Mouse (Mus musculus) cerebellum, adult 9-11 months (tissue): ENCODE measurements around the gene Oprm1.
"Not testable (repeated sequence)": the region's sequence is repeated elsewhere in the genome, so short reads cannot be mapped to it uniquely, and the experiment has no call there.

Experiments used
- DNase-seq: peaks from one replicate; pipeline ENCODE4 v3.0.0; 2022

Gene Oprm1

DNA sequence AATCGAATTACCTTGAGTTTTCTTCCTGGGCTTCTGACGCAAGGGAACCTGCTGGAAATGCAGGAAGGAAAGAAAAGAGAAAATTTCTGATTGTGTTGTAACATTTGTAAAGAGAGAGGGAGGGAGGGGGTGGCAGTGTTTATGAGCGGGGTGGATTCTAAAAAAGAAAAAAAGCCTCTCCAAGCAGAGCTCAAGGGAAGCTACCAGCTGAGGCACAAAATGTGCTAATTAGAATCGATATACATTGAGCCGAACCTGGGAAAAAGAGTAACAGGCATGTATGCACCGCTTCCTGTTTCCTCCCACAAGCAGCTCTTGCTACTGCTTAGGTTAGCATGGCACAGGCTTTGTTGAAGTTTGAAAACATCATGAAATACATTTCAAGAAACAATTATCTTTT lies 221.9 kb downstream of the Oprm1 start:
- peak; percentile 25 for DNase-seq

DNA sequence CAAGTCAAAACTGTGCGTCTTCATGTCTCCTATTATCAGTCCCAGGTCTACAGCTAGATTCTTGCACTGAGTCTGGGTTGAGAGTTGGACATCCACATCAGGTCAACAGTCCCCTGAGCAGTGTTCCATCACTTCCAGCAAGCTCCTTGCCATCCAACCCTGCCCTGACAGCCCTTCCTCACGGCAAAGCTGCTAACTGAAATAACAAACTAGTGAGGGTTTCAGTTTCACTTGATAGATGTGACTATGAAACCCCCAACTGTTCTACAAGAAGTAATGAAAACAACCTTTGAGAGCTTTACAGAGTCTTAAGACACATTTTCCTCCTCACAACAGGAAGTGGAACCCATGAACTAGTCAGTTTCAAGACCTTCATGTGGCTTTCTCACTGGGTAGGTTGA lies 224.4 kb downstream of the Oprm1 start:
- no peak for DNase-seq

DNA sequence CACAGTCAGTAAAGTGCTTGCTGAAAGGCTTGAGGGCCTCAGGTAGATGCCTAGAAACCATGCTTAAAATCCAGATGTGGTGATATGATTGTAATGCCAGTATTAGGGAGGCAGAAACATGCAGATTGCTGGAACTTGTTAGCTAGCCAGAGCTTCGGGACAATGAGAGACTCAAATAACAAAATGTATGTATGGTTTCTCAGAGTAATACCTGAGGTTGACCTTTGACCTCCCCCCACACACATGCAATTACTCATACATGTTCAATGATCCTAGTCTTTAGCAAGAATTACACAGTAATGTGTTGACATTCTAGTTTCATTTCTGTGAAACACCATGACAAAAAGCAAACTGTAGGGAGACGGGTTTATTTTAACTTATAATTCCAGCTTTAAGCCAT lies 225.1 kb downstream of the Oprm1 start:
- no peak for DNase-seq

DNA sequence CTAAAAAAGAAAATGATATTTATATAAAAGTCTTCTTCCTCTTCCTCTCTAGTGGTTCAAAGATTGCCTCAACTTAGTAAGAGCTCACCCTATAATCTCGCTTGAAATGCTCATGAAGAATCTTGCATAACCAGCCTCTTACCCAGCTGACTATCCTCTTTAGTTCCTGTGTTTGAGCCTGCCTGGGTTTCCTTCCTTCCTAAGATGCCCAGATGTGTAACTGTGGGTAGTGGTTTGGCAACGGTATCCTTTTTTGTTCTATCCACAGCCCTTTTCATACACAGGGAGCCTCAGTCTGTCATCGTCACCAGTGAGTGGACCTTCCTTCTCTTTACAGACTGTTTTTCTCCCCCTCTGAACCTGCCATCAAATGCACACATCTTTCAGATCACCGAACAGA lies 227.9 kb downstream of the Oprm1 start:
- no peak for DNase-seq

DNA sequence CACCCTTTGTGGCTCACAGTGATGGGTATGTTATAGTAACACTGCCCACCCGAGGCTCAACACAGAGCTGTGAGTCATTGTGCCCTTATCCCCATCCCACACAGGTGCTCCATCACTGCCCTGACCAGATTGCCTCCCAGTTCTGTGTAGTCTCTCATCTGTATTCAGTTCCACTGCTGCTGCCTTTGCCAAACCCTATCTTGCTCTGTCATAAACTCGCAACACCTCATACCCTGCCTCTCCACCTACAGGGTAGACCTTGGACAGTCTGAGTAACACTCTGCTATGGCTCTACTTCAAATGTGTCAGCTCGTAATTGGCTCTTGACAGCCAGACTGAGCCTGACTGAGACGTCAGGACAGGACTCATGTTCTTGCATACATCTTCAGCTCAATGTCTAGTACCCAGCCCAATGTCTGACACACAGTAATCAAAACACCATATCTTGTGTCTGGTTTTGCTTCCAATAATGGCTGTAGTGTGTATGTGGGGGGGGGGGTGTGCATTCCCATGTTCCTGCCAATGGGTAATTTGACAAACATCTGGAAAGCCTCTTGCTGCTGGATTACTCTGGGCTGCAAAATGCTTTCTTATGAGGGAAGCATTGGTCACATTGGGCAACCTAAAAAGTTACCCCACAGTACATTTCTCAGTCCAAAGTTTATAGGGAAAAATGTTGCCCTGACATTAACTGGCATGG lies 229.2 kb downstream of the Oprm1 start:
- no peak for DNase-seq

DNA sequence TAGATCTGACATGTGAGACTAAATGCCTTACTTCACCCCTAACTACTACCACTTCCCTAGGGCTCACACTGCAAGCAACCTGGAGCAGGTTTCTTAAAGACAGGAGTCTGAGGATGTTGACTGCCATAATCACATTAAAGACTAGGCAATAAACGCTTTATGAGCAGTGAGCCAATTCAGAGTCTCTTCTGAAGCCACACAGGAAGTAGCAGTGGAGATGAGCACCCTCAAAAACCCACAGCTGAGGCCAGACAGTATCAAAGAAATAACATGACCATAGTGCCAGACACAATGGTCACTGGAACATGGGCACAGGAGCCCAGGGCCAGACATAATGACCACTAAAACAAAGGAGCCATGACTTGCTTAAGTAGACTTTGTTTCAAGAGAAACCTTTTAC lies 230.2 kb downstream of the Oprm1 start:
- DNase-seq: no peak

DNA sequence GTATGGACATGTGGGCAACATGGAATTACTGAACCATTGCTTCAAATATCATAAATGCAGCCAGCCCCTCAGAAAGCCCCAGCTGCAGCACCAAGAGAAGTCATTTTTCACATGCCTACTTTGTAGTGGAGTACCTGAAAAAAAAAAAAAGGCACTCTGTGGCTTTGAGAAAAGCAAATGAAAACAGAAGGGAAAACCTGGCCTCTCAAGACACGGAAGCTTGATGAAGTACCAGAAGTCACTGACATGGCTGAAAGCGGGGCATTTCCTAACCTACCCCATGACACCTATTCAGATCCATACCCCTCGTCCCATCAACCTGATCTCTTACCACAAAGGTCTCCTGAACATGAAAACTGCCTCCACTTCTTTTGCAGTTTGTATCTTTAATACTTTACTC lies 238.6 kb downstream of the Oprm1 start:
- DNase-seq: no peak

DNA sequence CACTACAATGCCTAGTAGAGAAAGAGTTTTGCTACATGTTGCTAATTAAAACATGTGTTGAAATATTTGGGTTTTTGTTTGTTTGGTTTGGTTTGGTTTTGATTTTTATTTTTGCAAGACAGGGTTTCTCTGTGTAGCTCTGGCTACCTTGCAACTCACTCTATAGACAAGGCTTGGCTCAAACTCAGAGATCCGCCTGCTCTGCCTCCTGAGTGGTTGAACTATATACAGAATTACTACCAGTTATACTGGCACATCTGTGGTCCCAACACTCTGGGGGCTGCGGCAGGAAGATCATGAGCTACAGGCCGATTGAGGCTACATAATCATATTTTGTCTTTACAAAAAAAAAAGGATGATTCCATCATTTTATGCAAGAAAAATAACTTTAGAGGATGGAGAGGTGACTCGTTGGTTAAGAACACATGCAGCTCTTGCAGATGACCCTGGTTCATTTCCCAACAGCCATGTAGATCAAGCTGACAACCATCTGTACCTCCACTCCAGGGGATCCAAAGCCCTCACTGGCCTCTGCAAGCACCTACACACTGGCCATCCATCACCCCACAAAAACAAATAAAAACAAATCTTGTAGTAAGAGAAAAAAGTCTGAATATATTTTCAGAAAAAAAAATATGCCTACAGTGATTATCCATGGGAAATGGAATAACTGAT lies 240.4 kb downstream of the Oprm1 start:
- peak; percentile 77 for DNase-seq

DNA sequence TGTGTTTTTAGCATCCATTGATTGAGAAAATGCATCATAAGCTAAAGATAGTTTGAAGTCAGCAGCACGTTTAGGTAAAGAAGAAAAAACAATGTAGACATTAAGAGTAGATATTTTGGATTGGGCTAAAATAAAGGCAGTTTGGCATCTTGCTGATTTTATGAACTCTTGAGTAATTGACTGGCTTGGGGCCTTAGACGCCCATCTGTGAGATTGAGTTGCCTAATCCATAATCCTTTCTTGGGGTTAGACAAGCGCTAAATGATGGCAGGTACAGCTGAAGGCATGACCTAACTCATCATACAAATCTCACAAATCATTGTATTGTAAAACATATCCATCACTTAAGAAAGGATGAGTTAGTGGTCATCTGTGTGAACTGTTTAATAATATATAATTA lies 241.0 kb downstream of the Oprm1 start:
- no peak for DNase-seq

DNA sequence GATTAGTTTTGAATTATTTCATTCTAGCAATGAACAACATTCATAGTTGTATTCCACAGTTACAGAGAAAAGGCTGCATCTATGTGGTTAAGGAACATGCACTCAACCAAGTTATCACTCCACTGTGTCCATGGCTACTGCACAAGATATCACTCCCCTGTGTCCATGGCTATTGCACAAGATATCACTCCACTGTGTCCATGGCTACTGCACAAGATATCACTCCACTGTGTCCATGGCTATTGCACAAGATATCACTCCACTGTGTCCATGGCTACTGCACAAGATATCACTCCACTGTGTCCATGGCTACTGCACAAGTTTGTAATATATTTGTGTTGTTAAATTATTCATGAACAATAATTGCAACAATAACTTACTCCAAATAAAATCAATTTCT lies 245.6 kb downstream of the Oprm1 start:
- not testable (repeated sequence) for DNase-seq

DNA sequence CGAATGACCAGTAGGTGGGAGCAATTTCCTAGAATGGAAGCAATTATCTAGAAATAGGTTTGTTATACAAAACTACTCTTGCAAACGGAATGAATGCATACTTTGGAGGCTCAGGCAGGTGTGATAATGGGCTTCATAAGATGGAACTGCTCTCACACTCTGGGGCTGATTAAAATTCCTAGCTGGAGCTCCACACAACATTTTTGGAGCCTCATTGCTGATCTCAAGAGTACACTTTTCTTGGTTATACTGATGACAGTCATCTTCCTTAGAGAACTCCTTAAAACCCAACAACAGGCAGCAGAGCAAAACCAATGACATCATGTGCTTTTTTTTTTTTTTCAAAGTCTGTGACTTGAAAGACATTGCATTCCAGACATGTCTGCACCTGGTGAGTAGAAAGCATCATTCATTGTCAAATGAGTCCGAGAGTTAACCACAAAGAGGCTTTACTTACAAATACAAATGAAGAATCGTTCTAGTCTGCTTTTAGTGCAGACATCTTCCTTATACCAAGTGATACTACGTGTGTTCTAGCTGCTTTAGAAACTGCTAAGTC lies 246.8 kb downstream of the Oprm1 start:
- no peak for DNase-seq

DNA sequence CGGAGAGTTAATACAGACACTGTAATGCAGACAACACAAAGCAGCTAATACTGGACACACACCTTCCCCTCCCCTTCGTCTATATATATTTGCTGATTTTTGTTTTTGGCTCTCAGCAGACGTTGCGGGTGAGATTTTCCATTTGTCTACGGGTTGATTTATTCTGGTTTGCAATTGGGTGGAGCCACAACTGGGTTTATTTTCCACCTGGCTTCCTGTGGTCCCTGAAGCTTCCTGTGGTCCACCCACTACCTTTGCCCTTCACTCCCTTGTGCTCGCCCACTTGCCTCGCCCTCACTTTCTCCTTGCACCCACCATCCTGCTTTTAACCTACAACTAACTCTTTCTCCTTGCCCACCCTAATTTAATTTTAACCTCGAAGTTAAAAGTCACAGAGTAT lies 252.2 kb downstream of the Oprm1 start:
- no peak for DNase-seq

DNA sequence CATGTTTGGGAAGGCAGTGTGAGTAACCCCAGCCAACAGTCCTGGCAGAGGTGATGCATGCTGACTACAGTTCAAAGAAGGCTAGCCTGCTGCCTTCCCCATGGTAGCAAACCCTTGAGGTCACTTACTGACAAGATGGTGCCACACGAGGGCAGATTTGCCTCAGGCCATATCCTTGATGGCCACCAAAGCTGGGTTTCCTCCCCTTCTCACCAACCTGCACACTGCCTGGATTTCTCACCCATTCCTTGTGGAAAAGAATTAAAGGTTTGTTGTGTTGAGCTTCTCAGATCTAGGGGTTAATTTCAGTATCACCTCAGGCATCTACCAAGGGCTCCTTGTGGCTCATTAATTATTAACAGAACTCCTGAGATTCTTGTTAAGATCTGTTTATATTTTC lies 256.9 kb downstream of the Oprm1 start:
- no peak for DNase-seq

DNA sequence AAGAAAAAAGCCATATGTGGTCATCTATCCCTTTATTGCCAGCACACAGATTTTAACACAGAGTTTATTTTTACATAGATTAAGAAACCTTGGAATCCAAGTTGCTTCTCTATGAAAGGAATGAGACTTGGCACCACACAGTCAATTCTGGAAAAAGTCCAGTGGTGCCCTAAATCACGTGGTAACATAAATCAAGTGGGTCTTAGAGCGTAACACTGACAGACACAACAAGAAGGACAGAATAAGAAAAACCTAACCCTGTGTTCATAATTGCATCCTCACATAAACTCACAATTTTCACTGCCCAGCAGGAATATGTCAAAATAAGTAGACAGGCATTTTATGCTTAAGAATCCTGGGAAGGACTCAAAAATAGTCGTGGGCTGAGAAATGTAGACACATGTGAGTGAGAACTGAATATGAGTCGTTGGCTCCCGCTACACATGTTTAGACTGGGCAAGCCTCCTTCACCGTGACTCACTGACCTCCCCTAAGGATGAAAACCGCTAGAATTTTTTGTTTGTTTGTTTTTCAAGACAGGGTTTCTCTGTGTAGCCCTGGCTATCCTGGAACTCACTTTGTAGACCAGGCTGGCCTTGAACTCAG lies 261.6 kb downstream of the Oprm1 start:
- no peak for DNase-seq

DNA sequence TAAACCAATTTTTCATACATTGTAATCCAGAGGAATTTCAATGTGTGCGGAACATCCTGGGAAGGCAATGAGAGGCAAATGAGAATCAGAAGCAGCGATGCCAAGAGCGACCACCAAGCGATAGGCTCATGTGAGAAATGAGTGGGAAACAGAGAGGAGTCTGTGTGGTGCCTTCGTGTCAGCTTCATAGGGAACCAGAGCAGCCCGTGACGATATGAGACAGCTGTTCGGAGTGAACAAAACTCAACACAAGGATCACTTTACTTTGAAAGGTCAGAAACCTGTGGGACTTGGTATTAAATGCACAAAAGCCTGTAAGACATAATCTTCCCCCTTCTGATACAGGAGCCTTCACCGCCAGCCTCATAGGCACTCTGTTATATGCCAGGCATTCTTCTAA lies 262.2 kb downstream of the Oprm1 start:
- no peak for DNase-seq

DNA sequence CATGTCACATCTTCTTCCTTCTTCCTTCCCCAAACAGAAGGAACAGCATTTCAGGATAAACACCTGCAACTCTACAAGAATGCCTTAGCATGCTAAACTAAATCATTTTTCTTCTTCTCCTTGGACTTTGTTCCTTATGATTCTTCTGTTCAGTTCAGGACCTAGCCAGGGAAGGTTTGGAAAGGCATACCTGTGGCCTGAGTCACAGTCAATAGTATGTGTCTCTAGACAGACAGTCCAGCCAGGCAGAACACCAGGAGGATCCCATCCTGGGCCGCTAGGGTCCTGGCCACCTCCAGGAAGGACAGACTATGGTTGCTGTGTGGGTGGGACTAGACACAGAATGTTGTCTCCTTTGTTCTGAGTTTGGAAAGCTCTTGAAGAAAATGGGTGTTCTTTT lies 266.7 kb downstream of the Oprm1 start:
- no peak for DNase-seq

DNA sequence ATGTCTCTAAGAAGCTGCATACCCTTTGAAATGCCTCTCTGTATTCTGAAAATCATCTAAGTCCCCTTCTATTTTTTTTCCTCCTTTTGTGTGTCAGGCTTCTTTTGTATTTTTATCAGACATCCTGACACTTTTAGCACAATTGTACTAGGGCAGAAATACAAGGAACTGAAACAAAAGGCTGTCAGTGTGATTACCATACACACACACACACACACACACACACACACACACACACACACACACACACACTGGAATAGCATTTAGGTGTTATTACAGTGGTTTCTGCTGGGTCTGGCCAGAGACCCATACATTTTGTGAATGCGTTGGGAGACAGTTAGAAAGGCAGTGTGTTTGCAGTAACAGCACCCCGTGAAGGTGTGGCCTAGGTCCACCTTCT lies 275.2 kb downstream of the Oprm1 start:
- DNase-seq: no peak

DNA sequence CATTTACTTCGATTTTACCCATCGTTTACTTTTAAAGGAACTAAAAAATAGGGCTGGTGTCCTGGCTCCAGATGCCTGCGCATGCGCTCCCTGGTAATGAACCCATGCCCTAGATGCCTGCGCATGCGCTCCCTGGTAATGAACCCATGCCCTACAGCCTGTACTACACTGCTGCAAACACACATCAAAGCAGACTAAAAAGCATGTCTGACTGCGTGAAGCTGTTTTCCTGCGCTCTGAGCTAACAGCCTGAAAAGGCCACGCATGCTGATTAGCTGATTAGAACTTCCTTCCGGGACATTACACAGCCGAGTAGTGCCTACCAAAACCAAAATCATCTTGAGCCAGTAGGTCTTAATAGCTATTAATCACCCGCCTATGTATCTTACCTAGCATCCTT lies 277.2 kb downstream of the Oprm1 start:
- no peak for DNase-seq

DNA sequence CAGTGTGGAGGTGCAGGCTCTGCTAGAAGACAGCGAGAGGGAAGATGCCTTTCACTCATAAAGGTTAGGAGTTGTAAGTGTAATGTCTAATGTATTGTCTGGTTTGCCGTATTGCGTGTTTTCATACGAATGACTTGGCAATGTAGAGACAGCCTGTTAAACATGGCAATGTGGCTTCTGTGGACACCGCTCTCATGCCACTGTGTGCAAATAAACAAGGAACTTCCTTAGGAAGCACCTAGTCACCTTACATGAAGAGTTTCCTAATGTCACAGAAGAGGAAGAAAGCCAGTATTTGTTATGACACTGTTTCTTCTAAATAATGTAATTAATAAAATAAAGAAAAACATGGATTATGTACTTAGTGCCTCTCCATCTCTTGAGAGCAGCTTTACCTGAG lies 278.9 kb downstream of the Oprm1 start:
- no peak for DNase-seq

DNA sequence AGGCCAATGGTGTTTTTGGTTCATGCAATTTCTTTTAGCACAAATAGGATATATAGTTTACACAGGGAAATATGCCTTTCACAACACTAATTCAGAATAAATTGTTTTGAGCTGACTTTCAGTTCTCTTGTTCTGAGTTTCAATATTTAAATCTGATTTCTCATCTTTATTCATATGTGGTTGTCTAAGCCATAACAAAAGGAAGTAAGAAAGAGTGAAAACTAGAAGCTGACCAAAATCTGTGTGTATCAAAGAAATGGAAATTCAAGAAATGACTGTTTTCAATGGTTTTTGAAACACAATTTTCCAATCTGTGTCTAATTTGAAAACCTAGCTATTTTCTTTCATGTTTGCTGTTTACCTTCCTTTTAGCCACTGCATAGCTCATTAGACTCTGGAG lies 282.7 kb downstream of the Oprm1 start:
- no peak for DNase-seq

DNA sequence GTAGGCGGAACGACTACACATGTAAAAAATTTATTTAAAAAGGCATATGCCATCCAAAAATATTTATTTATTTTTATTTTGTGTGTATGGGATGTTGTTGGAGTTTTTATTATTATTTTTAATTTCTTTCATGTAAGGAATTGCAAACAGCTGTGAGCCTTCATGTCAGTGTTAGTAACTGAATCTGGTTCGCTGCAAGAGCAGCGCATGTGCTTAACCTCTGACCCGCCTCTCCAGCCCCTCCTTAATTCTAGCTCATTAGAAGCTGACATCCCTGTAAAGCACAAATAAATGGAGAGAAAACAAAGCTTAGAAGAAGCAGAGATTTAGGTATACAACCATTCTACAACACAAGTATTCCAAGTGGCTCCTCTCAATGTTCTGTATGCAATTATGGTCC lies 285.6 kb downstream of the Oprm1 start:
- DNase-seq: no peak

DNA sequence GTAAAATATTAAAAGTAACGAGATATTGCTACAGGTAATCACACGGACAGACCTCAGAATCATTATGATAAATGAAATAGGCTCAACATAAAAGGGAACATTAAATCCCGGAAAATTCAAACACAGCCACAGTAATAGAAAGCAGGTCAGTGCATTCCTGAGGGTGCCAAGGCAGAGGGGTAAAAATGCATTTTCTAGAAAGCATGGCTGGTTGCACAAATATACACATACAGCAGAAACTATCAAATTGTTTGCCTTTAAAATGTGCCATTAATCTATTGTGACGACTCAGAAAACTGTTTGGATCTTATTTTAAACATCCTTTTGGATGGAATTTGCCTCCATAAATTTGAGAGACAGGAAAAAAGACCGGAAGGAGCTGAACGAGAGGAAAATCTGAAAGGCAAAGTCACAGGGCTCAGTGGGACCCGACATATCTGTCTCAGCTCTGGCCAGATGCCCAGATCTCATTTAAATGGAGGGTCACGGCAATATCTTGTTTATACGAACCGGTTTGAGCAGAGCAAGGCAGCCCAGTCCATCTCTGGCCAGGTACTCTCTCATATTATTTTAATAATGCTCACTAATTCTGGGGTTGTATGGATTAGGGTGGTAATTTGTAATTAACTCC lies 289.1 kb downstream of the Oprm1 start:
- no peak for DNase-seq

DNA sequence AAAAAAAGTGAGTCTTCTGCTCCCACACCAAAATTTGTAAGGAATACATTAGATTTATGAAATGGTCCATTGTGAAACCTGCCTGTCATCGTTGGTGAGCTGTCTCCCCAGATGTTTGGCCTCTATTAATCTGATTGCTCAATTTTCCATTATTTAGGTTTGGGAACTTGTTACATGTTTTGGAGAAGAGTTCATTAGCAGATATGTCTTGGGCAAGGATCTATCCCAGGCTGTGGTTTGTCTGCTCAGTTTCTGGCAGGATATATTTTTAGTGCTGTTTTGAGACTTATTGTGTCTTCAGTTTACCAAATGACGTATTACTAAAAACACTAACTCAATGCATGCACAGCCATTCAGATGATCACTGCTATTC lies 289.6 kb downstream of the Oprm1 start:
- DNase-seq: no peak

DNA sequence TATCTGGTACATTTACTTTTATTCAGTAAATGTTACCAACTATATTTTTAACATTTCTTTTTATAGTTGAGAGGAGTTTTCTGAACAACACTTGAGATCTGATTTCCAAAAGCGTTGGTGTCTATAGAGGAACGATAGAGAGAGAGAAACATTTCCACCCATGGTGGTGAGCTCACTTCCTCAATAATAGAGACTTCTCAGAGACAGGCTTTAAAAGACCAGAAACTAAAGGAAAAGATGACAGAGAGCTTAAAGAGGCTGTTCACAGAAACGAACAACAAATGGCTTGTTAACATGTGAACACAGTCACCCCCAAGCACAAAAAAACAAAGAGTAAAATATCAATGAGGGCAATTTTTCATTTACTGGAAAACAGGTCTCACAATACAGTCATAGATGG lies 291.6 kb downstream of the Oprm1 start:
- no peak for DNase-seq
